Mouse (Mus musculus) kidney, embryonic 15.5 days (tissue): ENCODE measurements around the gene Lap3. TPM values are rescaled to one million over a fixed set of nuclear protein-coding genes. Genes with fewer than 3 reads are reported as not detected.

ENCODE experiments used
- ATAC-seq: fragments of 200-750 bp; cut with Nextera tagmentation; replicated peaks from 2 replicates; pipeline ENCODE4 v1.8.0; 2017; ENCODE audit warnings: moderate TSS enrichment; ENCODE audit not compliant: low FRiP score
- H3K27ac ChIP-seq: fragments of 300-500 bp; sonication (generic); 2 replicates; pipeline ENCODE4 v1.5.1; 2015; ENCODE audit warnings: mild to moderate bottlenecking, inconsistent platforms
- H3K27me3 ChIP-seq: fragments of 300-500 bp; sonication (generic); 2 replicates; pipeline ENCODE4 v1.6.1; 2015; ENCODE audit warnings: inconsistent platforms
- H3K36me3 ChIP-seq: fragments of 300-500 bp; sonication (generic); 2 replicates; pipeline ENCODE4 v1.6.1; 2015; ENCODE audit warnings: inconsistent platforms
- H3K4me1 ChIP-seq: fragments of 300-500 bp; sonication (generic); 2 replicates; pipeline ENCODE4 v1.6.1; 2015; ENCODE audit warnings: inconsistent platforms
- H3K4me2 ChIP-seq: fragments of 300-500 bp; sonication (generic); 2 replicates; pipeline ENCODE4 v1.6.1; 2015; ENCODE audit warnings: moderate library complexity, mild to moderate bottlenecking, inconsistent platforms
- H3K4me3 ChIP-seq: fragments of 300-500 bp; sonication (generic); replicated peaks from 2 replicates; pipeline ENCODE4 v1.5.1; 2015; ENCODE audit warnings: mild to moderate bottlenecking, inconsistent platforms
- H3K9ac ChIP-seq: fragments of 300-500 bp; sonication (generic); 2 replicates; pipeline ENCODE4 v1.6.1; 2015; ENCODE audit warnings: mild to moderate bottlenecking, inconsistent platforms
- H3K9me3 ChIP-seq: fragments of 300-500 bp; sonication (generic); replicated peaks from 2 replicates; pipeline ENCODE4 v1.6.1; 2016; ENCODE audit warnings: inconsistent platforms
- WGBS: fragments of 180-500 bp; shearing (Covaris S2); methylation state at CpG from one replicate; pipeline ENCODE4 v1.1.7; 2015; ENCODE audit warnings: mixed read lengths; 5-methylcytosine and 5-hydroxymethylcytosine counted together
- polyA plus RNA-seq: library from polyadenylated mRNA; unstranded; fragments of >200 nt; fragmentation: Nextera tagmentation; extraction: Ambion mirVana; gene quantifications from 2 replicates; pipeline ENCODE4 v1.2.1, GENCODE M21; 2015

The Lap3 gene
- 102 and 105 TPM in 2 replicates for polyA plus RNA-seq

DNA sequence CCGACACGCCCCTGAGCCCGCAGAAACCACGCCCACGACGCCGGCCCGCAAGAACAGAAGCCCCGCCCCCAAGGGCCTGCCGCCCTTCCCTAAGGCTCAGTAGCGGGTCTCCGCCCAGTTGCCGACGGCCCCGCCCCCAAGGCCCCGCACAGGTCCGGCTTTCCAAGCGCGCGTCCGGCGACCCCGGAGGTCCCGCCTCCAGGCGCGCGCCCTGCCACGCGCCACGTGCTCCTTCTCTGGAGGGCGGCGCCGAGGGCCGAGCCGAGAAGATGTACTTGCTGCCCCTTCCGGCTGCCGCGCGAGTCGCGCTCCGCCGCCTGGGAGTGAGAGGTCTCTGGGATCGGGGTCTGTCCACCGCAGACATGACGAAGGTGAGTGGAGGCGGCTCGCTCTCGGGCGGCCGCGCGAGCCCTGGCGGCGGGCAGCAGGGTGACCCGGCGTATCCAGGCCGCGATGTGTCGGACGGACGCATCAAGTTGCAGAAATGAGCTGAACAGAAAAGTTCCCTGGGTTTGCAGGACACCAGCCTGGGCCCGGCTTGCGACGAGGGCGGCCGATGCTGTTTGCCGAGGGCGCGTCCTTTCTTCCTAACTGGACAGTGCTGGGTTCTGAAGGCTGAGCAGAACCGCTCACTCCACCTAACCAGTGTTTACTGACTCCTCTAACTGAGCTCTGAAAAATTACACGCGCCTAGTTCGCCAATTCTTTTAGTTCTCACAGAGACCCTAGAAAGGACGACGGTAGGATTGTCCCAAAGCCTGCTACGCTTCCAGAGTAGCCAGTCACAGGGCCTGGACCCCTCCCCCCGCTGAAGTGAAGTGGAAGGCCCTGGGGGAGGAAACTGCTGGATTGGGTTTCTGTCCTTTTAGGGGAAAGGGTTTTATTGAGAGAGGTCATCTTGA lies at the start of gene Lap3:
Lap3 (plus strand) TSS at position 184 of the 902 bp plus-strand sequence.
- peak within 1 kb of the TSS; percentile 87 for H3K4me3 ChIP-seq
- H3K9me3 ChIP-seq = no peaks in the 10 kb centered on the region
- peaks cover 32% of the 10 kb centered on the region for H3K36me3 ChIP-seq
- H3K4me2 ChIP-seq = peak within 1 kb of the TSS; percentile 78
- H3K9ac ChIP-seq = peak within 1 kb of the TSS; percentile 83
- ATAC-seq = peak; percentile 96
- peak within 1 kb of the TSS; percentile 88 for H3K27ac ChIP-seq
- H3K27me3 ChIP-seq = no peaks in the 10 kb centered on the region
- WGBS = under 1% methylated on average over 78 of the region's 78 CpGs
- peaks cover 17% of the 10 kb centered on the region for H3K4me1 ChIP-seq

DNA sequence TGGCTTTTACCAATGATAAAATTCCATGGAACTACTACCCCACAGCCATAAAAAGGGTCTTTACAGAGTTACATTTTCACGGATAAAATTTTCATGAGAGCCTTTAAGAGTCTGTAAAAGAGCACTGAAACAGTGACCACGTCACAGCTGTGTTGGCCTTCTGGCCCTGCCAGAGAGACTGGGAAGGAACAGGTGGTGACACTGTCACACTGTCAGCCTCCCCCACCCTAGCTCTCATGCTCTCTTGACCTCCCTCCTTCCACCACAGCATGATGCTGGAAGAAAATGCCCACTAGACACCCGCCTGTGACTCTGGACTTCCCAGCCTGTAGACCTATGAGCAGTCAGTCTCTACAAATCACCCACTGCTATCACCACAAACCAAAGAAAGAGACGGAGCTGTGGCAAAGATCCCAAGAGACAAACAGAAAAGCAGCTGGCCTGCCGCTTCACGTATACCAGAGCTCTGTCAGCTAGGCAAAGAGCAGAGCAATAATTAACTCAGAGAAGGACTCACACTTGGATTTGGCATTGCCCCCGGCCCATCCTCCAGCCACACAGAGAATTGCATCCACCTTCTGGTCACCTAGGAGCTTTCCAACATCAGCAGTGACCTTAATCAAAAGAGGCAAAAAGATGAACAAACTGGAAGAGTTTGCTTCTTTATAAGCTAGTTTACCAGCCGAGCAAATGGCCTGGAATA lies 48.9 kb upstream of the Lap3 start:
- H3K27ac ChIP-seq = no peak overlapping the region
- 74% methylated on average over 8 of the region's 8 CpGs for WGBS
- peaks cover 44% of the 10 kb centered on the region for H3K36me3 ChIP-seq
- peaks cover 13% of the 10 kb centered on the region for H3K4me1 ChIP-seq
- no peaks in the 10 kb centered on the region for H3K9me3 ChIP-seq
- no peak overlapping the region for H3K9ac ChIP-seq
- H3K27me3 ChIP-seq = no peaks in the 10 kb centered on the region
- peak; percentile 35; the same call in 1 of the 2 replicates for ATAC-seq
- H3K4me2 ChIP-seq = no peak overlapping the region
- no peak overlapping the region for H3K4me3 ChIP-seq

DNA sequence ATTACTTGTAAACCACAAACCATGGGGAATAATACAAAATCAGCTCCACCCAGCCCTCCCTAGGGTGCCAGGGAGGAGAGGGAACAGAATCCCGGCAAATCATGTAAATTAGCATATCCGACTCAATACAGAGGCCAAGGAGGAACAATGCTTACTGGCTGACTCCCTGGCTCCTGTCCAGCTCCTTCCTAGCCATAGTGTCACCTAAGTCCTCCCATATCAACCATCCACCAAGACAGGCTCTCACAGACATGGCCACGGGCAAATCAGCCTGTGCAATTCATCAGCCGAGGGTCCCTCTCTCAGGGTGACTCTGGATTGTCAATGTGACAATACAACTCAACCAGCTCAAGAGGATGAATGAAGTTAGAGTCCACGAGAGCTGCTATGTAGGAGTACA lies 44.5 kb upstream of the Lap3 start:
- ATAC-seq = no peak
- Histone ChIP-seq H3K9ac (no peak overlapping the region; the same call in 1 of the 2 replicates), H3K27ac (no peak overlapping the region), H3K36me3 (peaks cover 17% of the 10 kb centered on the region), H3K9me3 (no peaks in the 10 kb centered on the region), H3K27me3 (no peaks in the 10 kb centered on the region), H3K4me3 (peak overlapping the region; percentile 67), H3K4me2 (peak overlapping the region; percentile 85), H3K4me1 (peaks cover 21% of the 10 kb centered on the region)
- 54% methylated on average over 5 of the region's 5 CpGs for WGBS

DNA sequence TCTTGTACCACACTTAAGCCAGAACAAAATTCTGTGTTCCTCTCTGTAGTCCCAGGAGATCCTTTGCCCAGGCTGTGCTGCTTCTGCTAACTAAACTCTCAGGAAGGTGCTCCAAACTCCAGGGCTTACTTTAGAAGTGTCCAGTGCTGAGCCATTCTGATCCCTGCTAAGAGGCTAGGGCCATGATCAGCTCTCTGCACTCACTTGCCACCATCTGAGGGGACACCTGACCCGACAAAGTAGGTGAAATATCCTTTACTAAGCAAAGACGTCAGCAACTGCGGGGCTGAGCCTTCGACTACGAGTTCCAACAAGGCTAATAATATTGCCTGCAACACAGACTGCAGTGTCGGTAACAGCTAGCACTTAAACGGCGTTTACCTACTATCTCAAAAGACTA lies 44.0 kb upstream of the Lap3 start:
- Histone ChIP-seq H3K27ac (peak overlapping the region; percentile 89; the same call in 1 of the 2 replicates), H3K4me1 (peaks cover 21% of the 10 kb centered on the region), H3K9me3 (no peaks in the 10 kb centered on the region), H3K27me3 (no peaks in the 10 kb centered on the region), H3K36me3 (peaks cover 12% of the 10 kb centered on the region), H3K9ac (peak overlapping the region; percentile 60), H3K4me3 (peak overlapping the region; percentile 67), H3K4me2 (peak overlapping the region; percentile 85)
- ATAC-seq = no peak
- 1% methylated on average over 8 of the region's 8 CpGs for WGBS

DNA sequence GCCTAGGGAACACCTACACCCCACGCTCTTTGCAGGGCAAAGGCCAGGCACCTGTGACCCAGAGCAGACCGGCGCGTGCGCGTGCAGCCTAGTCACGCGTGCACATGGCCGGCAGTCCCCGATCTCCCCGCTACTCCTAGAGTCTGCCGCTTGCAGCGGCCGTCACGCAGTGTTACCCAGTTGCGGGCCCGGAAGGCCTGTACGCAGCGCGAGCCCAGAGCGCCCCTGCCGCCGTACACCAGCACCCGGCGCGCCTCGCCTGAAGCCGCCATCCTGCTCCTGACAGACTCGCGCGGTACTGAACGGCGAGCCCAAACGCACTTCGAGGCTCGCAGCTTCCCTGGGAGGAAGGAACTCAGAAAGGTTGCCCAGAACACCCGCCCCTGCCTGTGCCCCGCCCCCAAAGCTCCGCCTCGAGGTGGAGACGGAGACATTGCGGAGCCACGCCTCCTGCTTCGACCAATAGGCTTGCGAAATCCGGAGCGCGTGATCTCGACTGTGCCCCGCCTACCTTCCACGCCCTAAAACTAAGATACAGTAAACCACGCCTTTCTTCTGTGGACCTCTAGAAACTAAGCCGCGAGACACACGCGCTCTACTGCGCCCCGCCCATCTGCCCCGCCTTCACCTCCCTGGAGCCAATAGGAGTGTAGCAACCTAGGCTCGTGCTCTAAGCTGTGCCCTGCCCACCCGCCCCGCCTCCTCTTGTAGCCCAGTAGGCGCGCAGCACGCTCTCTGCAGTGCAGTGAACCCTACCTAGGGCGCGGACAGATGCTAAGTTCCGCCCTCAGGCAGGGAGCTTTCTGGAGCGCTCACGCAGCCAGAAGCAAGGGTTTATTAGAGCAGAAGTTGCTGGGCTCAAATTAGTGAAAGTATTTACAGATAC lies 43.1 kb upstream of the Lap3 start, which contains the start of gene Qdpr:
Qdpr (minus strand) TSS at position 406 of the 886 bp plus-strand sequence.
- peaks cover 6% of the 10 kb centered on the region for H3K36me3 ChIP-seq
- peaks cover 21% of the 10 kb centered on the region for H3K4me1 ChIP-seq
- H3K4me3 ChIP-seq = peak within 1 kb of the TSS; percentile 67
- peak within 1 kb of the TSS; percentile 85 for H3K4me2 ChIP-seq
- peak; percentile 99 for ATAC-seq
- WGBS = under 1% methylated on average over 70 of the region's 70 CpGs
- peak within 1 kb of the TSS; percentile 89 for H3K27ac ChIP-seq
- no peaks in the 10 kb centered on the region for H3K9me3 ChIP-seq
- H3K9ac ChIP-seq = peak within 1 kb of the TSS; percentile 60
- H3K27me3 ChIP-seq = no peaks in the 10 kb centered on the region

DNA sequence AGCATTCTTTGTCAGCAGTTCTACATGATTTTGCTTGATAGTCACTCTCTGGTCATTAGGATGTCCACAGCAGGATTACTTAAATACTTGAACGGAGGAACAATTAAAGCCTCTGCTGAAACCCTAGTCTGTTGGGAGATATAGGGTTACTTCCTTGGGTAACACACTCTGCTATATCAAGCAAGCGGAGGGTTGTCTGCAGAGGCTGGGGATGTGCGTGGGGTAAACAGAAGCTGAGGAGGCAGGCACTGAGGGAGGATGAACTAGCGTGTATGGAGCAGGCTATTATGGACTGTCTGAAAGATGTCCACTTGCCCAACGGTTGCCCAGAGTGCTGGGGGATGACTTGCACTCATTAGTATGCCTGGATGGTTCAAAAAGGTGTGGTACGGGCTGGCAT lies 39.7 kb upstream of the Lap3 start, which contains the start of gene Clrn2:
Clrn2 (plus strand) TSS at position 301 of the 400 bp plus-strand sequence.
- Histone ChIP-seq H3K9me3 (no peaks in the 10 kb centered on the region), H3K9ac (no peak within 1 kb of the TSS), H3K4me1 (peaks cover 17% of the 10 kb centered on the region), H3K4me2 (no peak within 1 kb of the TSS), H3K4me3 (no peak within 1 kb of the TSS), H3K27me3 (no peaks in the 10 kb centered on the region), H3K36me3 (no peaks in the 10 kb centered on the region), H3K27ac (no peak within 1 kb of the TSS)
- WGBS = 39% methylated on average over 6 of the region's 6 CpGs
- no peak for ATAC-seq

DNA sequence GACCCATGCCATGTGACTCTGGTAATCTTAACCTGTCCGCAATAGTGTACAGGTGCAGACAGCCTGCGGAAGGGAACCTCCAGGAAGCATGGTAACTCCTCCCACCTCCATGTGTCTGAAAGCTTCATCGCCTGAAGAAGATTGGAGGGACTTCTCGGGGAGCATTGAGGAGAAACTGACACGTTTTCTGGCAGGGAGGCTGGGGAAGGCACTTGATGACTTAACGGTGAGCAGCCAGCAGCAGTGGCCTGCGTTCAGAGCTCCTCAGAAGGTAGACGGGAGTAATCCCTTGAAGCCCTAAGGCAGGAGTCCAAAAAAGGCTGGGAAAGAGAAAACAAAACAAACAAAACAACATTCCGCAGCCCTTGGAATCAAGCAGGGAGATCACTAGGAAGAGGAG lies 38.7 kb upstream of the Lap3 start:
- H3K36me3 ChIP-seq = no peaks in the 10 kb centered on the region
- 42% methylated on average over 9 of the region's 9 CpGs for WGBS
- H3K4me3 ChIP-seq = no peak overlapping the region
- H3K9ac ChIP-seq = no peak overlapping the region
- no peak overlapping the region for H3K4me2 ChIP-seq
- no peaks in the 10 kb centered on the region for H3K27me3 ChIP-seq
- H3K27ac ChIP-seq = no peak overlapping the region
- no peaks in the 10 kb centered on the region for H3K9me3 ChIP-seq
- peaks cover 7% of the 10 kb centered on the region; the same call in 1 of the 2 replicates for H3K4me1 ChIP-seq
- ATAC-seq = no peak

DNA sequence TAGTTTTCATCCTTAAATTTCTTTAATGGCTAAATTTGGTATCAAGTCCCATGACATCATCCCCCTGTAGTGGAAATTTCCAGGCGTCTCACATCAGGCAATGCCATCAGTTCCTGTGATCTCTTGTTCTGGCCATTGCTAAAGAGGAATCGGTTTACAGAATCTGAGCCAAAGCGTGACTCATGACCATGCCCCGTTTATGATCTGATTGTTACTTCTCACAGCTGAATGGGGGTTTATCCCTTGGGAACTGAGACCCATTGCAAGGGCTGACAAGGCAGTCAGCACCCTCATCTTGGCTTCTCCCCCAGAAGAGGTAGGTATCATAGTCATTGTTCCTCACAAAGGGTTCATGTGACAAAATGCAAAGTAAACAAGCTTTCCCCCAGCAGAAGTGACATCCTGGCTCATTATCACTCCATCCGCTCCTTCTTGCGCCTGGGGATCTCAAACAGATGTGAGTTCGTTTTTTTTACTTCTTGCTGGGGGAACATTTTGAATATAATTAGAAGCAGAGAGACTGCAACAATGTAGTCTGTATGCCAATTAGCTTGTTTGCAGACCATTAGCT lies 20.2 kb upstream of the Lap3 start:
- no peaks in the 10 kb centered on the region for H3K27me3 ChIP-seq
- H3K4me1 ChIP-seq = peaks cover 11% of the 10 kb centered on the region
- no peaks in the 10 kb centered on the region for H3K9me3 ChIP-seq
- H3K4me2 ChIP-seq = no peak overlapping the region
- no peaks in the 10 kb centered on the region for H3K36me3 ChIP-seq
- WGBS = 36% methylated on average over 7 of the region's 7 CpGs
- no peak overlapping the region for H3K9ac ChIP-seq
- ATAC-seq = no peak
- no peak overlapping the region for H3K27ac ChIP-seq
- H3K4me3 ChIP-seq = no peak overlapping the region

DNA sequence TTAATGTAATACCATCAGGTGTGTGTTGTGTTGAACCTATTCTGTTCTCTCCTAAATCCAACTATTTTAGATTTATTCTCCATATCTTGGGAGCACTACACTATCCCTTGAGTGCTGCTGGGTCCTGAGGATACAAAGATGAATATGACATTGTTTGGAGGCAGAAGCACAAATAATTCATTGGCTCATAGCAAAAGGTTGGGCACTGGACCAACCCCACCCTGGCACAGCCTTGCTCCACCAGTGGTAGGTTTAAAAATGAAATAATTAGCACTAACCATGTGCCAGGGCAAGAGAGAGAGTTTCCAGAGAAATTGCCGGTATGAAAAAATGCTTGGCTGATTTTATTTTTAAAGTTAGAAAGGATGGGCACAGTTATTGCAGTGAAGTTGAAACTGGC lies 19.7 kb upstream of the Lap3 start:
- Histone ChIP-seq H3K27me3 (no peaks in the 10 kb centered on the region), H3K36me3 (no peaks in the 10 kb centered on the region), H3K27ac (no peak overlapping the region), H3K9ac (no peak overlapping the region), H3K4me2 (no peak overlapping the region), H3K9me3 (no peaks in the 10 kb centered on the region), H3K4me3 (no peak overlapping the region), H3K4me1 (peaks cover 11% of the 10 kb centered on the region)
- WGBS = 85% methylated on average over 1 of the region's 1 CpGs
- no peak for ATAC-seq

DNA sequence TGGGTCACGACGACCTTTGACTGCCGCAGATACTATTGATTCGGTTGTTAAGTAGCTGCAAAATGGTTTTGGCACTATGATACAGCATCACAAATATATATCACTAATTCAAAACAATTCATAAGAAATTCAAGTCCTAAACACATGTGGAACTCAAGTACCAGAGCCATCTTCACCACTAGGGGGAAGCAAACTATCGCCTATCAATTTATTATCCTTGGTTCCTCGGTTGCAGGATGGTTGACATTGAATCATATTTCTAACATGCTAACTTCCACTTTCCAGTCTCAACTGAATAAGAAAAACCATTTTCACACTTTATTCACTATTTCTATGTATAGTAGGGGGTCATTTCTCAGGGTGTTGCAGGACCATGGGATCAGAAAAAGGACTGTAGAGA lies 19.0 kb upstream of the Lap3 start:
- no peak overlapping the region for H3K27ac ChIP-seq
- ATAC-seq = 0 out of 2 replicates have a peak, but pooled peaks have one; percentile 36
- H3K9me3 ChIP-seq = no peaks in the 10 kb centered on the region
- no peak overlapping the region for H3K4me3 ChIP-seq
- H3K4me1 ChIP-seq = peaks cover 11% of the 10 kb centered on the region
- H3K9ac ChIP-seq = no peak overlapping the region
- WGBS = 28% methylated on average over 6 of the region's 6 CpGs
- H3K4me2 ChIP-seq = no peak overlapping the region
- no peaks in the 10 kb centered on the region for H3K27me3 ChIP-seq
- no peaks in the 10 kb centered on the region for H3K36me3 ChIP-seq

DNA sequence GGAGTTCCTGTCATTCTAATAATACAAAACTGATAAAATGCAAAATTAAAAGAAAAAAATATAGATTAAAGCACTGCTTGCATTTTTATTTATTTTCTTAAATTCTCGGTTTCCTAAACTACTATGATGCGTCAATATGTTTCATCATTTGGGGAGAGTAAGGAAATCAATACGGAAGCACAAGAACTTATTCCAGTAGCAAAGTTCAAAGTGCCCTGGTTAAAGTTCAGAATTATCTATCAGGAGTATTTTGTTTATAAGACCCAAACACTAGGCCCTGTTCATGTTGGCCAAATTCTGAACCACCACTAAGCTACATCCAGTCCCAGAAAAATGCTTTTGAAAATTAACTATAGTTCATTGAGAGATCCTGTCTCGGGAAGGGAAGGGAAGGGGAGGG lies 18.4 kb upstream of the Lap3 start:
- no peak for ATAC-seq
- WGBS = 78% methylated on average over 3 of the region's 4 CpGs

More for the DNA sequence above, 18.4 kb upstream of the Lap3 start:
- H3K9ac ChIP-seq = no peak overlapping the region
- H3K4me3 ChIP-seq = no peak overlapping the region
- no peaks in the 10 kb centered on the region for H3K9me3 ChIP-seq
- H3K36me3 ChIP-seq = no peaks in the 10 kb centered on the region
- H3K4me2 ChIP-seq = no peak overlapping the region
- no peak overlapping the region for H3K27ac ChIP-seq
- no peaks in the 10 kb centered on the region for H3K27me3 ChIP-seq
- H3K4me1 ChIP-seq = peaks cover 11% of the 10 kb centered on the region
